Mouse (Mus musculus): Measurements from ENCODE around the gene Gm47841.

GRCm38 (mm10) chr15:101088291-101088690 lies 41.1 kb upstream of the Gm47841 start:
- no peak for TF ChIP-seq POLR2A (IDR thresholded peaks at IDR 0.05; ENCODE audit: control insufficient read depth, low read depth, low read length)
- TF ChIP-seq CTCF (IDR thresholded peaks at IDR 0.05; ENCODE audit: control insufficient read depth, insufficient read depth, insufficient replicate concordance, low read depth, low read length): no peak
